Mouse (Mus musculus) layer of hippocampus, postnatal 10 days (tissue): Measurements from ENCODE around the gene Elmsan1. TPM values are rescaled to one million over a fixed set of nuclear protein-coding genes. Genes with fewer than 3 reads are reported as not detected.

Experiments
- DNase-seq, 2 experiments: peaks; one replicate each; pipeline ENCODE4 v3.0.0; 2021; ENCODE audit warnings: low spot score in 2 of 2
- total RNA-seq, 2 experiments: library from RNA; stranded (reverse); gene quantifications; 2 replicates each; pipeline ENCODE4 v1.2.3; 2021

Elmsan1 gene
- total RNA-seq, 2 experiments from 2014 or later = 13.3 to 13.5 TPM

DNA sequence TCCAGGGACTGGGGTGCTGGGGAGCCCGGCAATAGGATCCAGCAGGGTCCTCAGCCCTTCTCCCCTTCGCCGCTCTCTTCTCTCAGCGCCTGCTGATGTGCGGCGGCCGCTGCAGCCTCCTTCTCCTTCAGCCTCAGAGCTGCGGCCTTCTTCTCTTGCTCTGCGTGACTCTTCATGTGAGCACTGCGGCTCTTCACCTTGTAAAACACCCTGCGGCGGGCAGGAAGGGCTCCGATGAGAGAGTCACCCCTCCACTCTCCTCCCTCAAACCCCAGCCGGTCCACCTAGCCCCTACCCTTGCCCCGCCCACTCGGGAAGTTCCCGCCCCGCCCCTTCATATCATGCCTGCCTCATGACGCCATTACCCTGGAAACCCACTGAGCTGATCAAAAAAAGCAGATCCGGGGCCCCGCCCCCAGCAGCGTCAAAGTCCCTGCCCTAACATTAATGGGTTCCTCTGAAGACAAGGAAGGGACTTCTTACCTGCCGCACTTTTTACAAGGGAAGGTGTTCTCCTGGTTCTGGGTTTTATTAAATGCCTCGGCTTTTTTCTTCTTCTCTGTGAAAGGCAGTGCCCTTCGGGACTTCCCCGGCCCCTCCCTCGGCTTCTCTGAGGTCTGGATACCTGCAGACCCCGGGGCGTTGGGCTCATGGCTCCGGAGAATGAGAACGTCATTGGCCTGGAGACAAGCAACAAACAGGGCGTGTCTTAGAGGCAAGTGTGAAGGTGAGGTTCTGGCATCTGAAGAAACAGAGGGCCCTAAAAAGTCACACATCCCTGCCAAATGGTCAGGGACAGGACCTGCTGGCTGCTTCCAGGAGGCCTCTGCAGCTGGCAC lies 66.1 kb downstream of the Elmsan1 start:
- no peak for DNase-seq

DNA sequence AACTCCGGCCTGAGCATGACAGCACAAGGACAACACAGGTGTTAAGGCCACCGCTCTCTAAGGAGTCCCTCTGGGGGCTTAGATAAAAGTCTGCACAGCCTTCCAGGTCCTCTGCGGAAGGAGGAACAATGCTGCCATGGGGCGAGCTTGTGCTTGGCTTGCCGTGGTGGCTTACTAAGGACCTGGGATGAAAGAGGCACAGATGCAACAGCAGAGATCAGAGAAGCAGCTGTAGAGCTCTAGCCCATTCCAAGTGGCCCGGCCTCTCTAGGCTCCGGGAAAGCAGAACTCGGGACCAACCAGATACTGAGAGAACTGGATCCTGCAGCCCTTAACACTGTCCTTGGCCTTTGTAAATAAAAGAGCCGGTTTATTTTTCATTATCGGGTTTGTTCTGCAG lies 66.8 kb downstream of the Elmsan1 start:
- no peak for DNase-seq

DNA sequence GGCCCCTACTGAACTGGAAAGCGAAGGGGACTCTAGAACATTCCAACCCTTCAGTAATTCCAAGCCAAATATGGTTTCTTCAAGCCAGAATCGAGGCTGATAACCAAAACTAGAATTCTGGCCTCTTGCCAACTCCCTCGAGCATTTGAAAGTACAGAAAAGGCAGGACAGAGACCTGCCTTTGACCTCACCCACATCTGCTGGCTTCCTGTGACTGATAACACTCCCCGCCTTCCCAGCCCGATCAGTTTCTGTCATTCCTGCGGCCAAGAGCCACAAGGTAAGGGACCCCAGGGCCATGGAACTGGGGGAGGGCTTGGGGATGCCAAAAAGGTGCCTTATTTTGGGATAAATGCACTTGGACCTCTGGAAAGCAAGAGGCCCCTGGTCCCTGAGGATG lies 67.7 kb downstream of the Elmsan1 start:
- no peak for DNase-seq

DNA sequence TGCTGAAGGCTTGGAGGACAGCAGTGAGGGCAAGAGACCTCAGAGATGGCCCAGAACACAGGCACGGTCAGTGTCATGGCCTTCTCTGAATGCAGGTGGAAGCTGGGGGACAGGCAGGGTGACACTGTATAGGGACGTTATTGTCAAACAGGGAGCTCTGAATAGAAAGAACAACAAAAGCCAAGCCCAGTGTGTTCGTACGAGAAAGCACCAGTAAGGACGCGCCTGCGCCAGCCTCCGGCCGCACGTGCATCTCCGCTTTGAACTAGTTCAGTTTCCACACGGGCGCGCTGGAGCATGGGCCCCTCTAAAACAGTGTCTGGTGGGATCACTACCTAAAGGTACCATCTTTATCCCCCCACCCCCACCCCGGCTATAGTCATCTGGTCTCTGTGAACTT lies 68.7 kb downstream of the Elmsan1 start:
- DNase-seq = no peak

DNA sequence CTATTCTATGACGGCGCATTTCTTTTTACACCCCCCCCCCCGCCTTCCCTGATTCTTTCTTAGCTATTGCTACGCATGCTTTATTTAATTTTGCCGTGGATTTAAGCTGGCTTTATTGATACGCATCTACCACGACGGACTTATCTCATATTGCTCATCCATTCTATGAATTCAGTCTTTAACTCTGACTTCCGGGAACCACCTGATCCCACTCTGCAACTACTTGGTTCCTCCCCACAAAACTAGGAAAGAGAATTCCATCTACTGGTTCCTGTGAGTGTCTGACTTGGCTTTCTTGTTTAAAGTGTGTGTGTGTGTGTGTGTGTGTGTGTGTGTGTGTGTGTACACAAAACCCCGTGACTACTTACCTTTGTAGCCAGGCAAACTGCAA lies 70.1 kb downstream of the Elmsan1 start:
- DNase-seq = no peak

DNA sequence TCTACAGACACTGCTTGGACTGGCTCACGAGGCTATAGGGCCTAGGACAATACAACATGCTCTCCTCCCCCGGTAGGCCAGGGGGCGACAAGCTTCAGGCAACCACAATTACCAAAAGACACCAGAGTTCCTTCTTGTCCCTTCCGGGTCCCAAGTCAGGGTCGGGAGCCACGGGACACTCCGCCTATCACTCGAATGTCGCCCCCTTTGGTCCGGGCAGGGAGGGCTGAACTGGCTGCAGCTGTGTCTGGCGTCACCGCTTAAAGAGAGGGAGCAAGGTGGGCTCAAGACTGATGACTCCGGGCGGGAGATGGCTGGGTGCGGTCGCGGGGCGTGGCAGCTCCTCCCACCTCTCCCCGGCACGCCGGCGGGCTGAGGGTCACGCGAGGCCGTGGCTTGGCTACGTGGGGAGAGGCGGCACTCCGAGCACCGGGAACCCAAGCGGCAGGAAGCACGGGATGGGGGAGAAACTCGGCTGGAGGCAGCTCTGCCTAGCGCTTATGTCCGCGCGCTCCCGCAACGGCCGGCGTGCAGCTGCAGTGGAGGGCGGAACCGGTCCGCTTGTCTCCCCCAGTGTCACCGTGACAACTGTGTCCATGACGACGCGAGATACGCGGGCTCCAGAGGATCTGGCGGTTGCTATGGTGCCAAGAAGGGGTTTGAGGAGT lies 70.6 kb downstream of the Elmsan1 start, which contains the start of gene Pnma1:
Gene Pnma1 (minus strand): TSS at position 536 of the 668 bp plus-strand sequence.
- peak; percentile 81 to 84 for DNase-seq

DNA sequence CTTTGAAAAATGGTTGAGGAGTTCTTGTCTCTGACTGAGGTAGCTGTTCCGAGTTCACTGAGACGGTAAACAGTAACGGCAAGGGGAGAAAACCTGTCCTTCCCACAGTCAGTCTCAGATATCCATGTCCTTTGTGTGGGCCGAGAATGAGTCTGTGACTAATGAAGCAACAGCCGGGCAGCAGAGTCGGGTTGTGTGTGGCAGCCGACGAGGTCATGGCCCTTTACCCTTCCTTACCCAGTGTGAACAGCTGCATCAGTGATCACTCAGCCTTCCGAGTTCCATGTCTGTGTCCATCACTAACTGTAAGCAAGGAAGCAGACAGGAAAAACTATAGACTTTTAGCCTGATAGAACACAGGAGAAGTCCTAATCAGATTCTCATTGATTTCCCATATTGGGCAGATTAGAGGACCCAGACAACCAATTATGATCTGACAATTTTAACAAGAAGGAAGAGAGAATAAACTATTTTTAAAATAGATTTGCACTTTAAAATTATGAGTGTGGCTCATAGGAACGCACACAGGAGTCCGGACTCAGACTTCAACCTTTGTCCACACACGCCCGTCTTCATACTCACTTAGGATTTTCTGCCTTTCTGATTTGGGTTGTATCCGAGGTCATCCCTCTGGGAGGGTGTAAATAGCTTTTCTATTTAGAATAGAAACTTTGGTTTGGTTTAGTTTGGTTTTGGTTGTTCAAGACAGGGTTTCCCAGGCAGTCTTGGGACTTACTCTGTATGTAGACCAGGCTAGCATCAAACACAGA lies 76.2 kb downstream of the Elmsan1 start:
- no peak for DNase-seq

DNA sequence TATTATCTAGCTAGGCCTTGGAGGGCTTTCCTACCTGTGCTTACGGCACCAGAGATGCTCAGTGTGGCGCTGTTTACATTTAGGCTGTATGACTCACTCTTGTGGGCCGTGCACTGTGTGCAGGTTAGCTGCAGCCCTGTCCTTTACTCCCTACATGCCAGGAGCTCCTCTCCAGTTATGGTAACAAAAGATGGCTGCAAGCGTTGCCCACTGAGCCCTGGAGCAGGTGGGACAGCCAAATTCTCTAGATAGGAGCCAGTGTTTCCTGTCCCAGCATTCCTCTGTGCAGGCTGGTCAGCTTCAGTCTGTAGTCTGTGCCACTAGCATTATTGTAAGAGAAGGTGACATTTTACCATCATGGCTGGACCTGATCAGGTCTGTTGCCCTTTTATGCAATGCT lies 77.4 kb downstream of the Elmsan1 start:
- DNase-seq = no peak

DNA sequence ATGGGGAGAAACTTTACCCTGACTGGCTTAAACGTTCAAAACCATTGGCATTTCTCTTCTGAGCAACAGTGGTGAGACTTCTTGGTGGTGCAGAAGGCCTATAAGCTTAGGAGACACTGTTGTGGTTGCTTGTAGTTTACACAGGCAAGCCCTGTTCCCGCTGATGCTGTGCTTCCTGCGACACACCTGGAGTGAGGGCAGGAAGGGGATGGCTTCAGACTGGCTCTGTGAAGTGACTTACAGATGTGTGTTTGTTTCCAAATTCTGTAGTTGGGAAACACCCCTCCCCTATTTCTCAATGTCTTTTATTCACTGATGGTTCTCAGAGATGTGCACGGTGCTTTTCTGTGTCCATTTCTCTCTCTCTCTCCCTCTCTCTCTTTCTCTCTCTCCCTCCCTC lies 78.5 kb downstream of the Elmsan1 start:
- DNase-seq = no peak

DNA sequence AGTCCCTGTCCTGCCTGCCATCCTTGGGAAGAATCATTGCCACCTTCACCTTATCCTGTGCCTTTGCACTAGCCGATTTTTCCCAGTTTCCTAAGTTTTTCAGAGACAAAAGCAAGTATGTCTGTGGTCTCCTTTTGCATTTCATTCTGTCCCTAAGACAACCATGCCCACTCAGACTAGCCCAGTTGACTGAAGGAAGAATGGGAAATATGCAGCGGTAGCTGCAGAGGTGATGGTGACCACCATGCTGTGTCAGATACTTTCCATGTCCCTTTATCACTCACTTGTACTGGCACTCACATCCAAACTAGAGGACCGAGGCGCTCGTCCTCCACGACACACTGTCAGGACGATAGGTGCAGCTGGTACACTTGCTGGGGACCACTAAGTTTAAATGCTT lies 81.5 kb downstream of the Elmsan1 start:
- no peak for DNase-seq

DNA sequence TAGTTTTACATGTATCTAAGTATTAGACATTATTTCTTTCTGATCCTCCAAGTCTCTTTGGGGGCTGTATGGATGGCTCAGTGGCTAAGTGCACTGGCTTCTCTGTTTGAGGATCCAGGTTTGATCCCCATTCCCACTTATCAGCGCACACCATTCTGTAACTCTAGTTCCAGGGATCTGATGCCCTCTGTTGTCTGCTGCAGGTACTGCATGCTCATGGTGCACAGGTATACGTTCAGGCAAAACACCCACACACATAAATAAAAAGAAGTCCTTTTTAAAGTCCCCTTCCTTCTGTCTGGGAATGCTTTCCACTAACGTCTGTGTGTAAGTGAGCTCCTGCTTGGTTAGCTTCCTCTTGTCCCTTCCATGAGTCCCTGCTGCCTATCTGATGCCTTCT lies 86.4 kb downstream of the Elmsan1 start:
- no peak for DNase-seq

DNA sequence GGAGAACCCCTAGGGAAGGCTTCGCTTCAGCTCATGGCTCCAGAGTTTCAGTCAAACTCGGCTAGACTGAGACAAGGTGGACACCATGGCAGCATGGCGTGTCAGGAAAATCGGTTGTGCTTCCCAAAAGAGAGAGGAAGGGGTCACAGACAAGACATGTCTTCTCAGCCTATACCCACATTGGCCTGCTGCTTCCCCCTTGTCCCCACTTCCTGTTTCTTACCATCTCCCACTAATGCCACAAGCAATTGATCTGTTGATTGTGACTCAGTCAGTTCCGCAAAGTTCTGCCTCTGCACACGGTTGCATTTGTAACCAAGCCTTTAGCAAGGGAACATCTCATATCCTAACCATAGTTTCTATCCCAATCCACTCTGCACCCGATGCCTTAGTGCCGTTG lies 88.8 kb downstream of the Elmsan1 start:
- DNase-seq = no peak

DNA sequence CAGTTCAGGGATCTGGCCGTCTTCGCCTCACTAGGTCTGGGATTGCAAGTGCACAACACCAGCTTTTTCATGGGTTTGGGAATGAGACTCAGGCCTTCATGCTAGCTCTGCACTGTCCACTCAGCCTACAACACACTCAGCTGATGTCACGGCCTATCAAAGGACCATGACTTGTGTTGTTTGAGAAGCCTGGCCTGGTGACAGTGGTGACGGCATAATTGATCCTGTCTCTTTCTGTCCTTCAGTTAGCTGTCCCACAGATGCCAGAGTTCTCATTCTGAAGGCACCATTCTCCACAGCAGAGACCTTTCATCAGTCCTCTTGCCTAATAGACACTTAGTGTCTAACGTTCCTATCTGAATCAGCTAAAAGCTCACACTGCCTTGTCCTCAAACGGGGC lies 90.1 kb downstream of the Elmsan1 start:
- DNase-seq = no peak

DNA sequence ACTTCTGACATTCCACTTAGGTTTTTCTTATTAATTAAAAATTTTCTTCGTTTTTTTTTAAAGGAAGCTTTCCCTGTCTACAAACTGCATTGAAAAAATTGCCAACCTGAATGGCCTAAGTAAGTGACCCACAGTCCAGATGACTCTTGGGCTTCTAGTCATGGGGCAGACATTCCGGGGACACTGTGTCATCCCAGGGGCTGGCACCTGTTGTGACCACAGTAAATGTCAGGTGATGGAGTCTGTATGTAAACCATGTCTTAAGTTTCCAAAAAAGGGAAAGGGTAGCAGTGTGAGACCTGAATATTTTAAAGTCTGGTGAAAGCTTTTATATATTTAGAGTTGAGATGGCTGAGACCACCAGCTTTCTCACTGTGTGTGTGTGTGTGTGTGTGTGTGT lies 91.8 kb downstream of the Elmsan1 start:
- no peak for DNase-seq

DNA sequence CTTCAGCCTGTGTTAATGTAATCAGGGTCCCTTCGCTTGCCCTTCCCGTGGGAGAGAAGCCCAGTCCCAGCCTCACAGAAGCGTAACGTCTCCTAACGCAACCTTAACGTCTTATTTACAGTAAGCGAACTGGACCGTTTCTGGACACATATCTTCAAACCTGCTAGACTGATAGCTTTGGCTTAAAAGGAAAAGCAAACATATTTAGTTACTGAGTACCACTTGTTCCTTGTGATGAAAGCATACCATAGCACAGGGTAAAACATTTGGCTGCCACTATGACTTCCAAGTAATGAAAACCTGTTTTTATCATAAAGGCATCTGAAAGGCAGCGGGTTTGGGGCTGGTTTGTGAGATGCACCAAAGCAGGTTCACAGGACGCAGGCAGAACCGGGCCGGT lies 92.8 kb downstream of the Elmsan1 start:
- no peak for DNase-seq

DNA sequence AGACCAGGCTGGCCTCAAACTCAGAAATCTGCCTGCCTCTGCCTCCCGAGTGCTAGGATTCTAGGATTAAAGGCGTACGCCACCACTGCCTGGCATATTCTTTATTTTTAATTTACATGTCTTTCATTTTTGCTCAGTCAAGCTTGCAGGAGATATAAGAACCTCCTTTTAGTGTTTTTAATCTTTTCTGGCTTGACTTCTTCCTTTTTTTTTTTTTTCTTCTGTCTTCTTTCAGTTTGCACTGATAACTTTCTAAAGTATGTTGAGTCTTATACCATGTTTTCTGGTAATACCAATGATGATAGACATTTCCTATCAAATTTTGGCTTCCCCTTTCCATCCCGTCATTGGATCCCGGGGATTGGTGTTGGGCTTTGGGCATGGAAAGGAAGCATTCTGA lies 99.1 kb downstream of the Elmsan1 start:
- DNase-seq = no peak

DNA sequence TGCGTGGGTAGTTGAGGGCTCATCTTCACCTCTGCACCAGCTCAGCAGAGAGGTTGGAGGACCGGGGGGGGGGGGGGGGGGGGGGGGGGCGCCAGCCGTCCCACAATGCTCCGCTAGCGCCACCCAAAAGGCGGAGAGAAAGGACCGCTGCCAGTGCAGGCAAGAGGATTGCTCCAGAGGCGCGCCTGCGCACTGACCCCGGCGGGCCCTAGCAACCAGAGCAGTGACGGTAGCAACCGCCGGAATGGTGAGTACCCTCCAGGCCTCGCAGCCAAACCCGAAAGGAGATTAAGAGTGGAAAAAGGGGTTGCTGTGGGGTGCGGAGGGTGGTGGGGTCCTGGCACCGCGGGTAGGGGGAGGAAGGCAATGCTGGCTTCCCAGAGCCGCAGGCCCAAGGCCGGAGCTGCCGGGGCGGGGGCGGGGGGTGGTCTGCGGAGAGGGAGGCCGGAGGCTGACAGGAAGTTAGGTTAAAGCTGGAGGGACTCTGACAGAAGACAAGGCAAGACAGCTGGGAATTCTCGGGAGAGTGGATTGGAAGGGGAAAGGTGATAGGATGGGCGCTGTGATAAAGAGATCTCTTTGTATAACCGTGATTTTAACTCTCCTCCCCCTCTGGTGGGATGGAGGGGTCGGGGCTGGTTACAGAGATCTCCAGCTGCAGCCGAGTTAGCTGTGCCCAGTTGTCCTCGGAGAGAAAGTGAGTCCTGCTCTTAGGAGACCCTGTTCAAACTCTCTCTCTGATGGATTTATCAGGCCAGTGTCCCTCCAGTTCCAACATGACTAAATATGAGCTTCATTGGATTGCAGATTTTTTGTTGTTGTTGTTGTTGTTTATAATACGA lies 104.3 kb downstream of the Elmsan1 start, which contains the start of gene Dnal1:
Gene Dnal1 (plus strand): TSS at position 214 of the 842 bp plus-strand sequence.
- DNase-seq = peak; percentile 86 to 89

DNA sequence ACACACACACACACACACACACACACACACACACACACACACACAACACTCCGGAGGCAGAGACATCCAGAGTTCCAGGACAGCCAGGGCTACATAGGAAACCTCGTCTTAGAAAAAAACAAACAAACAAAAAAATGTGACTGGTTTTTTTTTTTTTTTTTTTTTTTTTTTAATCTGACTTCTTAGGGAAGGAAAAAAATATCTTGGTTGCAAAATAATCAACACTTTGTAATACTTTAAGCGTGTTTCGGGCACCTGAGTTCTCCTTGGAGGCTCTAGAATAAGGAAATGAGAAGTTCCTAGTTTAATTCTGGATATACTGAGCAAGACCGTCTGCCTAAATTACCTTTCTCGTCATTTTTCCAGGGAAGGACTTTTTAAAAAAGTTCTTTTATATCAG lies 105.0 kb downstream of the Elmsan1 start:
- DNase-seq = no peak

DNA sequence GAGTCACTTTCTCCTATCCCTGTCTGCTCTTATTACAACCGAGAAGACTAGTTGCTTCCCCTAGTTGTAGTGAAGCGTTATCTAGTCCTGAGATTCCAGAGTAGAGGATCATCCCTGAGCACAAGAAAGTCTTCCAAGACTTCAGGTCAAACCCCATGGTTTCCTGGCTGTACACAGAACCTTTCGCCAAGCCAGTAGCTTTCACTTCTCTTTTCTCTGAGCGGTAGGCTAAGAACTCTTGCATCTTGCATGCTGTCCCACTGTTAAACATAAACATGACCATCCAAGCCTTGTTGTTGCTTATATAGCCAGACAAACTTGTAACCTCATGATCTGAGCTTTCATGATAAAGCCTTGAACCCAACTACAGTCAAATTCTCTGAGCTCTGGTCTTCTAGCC lies 107.9 kb downstream of the Elmsan1 start:
- no peak for DNase-seq

DNA sequence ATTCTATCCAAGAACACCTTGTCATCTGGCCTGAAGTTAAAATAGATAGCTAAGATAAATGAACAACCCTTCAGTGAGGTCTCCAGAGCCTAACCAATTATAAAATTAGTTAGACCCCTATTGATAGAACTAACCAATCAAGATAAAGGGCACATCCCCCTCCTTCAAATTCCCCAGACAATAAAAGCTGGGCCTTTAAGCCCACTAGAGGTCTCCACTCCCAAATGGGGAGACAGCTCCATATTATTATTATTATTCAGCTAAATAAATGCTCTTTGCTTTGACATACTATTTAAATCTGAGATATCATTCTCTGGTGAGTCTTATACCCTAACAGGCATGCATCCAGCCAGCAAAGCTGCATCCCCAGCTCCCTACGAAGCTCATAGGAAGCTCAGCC lies 108.8 kb downstream of the Elmsan1 start:
- no peak for DNase-seq

DNA sequence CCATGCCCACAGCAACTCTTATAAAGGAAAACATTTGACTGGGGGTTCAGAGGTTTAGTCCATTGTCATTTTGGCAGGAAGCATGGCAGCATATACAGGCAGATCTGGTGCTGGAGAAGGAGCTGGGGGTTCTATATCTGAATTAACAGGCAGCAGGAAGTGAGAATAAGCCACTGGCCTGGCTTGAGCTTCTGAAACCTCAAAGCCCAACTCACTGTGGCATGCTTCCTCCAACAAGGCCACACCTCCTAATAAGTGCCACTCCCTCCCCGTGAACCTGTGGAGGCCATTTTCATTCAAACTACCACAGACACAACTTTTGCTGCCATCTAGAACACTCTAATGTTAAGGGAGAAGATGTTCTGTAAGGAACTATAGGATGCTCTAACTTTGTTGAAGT lies 111.0 kb downstream of the Elmsan1 start:
- no peak for DNase-seq
